Mouse (Mus musculus) stomach, embryonic 15.5 days (tissue): ENCODE results near the gene Asb16. TPM values are rescaled to one million over a fixed set of nuclear protein-coding genes. Genes with fewer than 3 reads are reported as not detected.

ENCODE experiments used
- ATAC-seq: fragments of 200-750 bp; cut with Nextera tagmentation; 2 replicates; pipeline ENCODE4 v1.8.0; 2017; ENCODE audit warnings: low read depth, moderate number of reproducible peaks, moderate TSS enrichment; ENCODE audit not compliant: insufficient read depth, low FRiP score
- H3K27ac ChIP-seq: fragments of 300-500 bp; sonication (generic); 2 replicates; pipeline ENCODE4 v1.5.1; 2015; ENCODE audit warnings: mild to moderate bottlenecking, inconsistent platforms
- H3K27me3 ChIP-seq: fragments of 300-500 bp; sonication (generic); replicated peaks from 2 replicates; pipeline ENCODE4 v1.6.1; 2015; ENCODE audit warnings: inconsistent platforms
- H3K36me3 ChIP-seq: fragments of 300-500 bp; sonication (generic); 2 replicates; pipeline ENCODE4 v1.6.1; 2015; ENCODE audit warnings: inconsistent platforms
- H3K4me1 ChIP-seq: fragments of 300-500 bp; sonication (generic); 2 replicates; pipeline ENCODE4 v1.6.1; 2015; ENCODE audit warnings: inconsistent platforms
- H3K4me2 ChIP-seq: fragments of 300-500 bp; sonication (generic); 2 replicates; pipeline ENCODE4 v1.6.1; 2015; ENCODE audit warnings: mild to moderate bottlenecking, inconsistent platforms
- H3K4me3 ChIP-seq: fragments of 300-500 bp; sonication (generic); replicated peaks from 2 replicates; pipeline ENCODE4 v1.5.1; 2015; ENCODE audit warnings: inconsistent platforms
- H3K9ac ChIP-seq: fragments of 300-500 bp; sonication (generic); 2 replicates; pipeline ENCODE4 v1.6.1; 2015; ENCODE audit warnings: inconsistent platforms
- H3K9me3 ChIP-seq: fragments of 300-500 bp; sonication (generic); 2 replicates; pipeline ENCODE4 v1.6.1; 2016; ENCODE audit warnings: inconsistent platforms
- WGBS: fragments of 180-500 bp; shearing (Covaris S2); methylation state at CpG from one replicate; pipeline ENCODE4 v1.1.7; 2015; 5-methylcytosine and 5-hydroxymethylcytosine counted together
- polyA plus RNA-seq: library from polyadenylated mRNA; unstranded; fragments of >200 nt; fragmentation: Nextera tagmentation; extraction: Ambion mirVana; gene quantifications from 2 replicates; pipeline ENCODE4 v1.2.1, GENCODE M21; 2015

Gene Asb16
- polyA plus RNA-seq, 1 experiment from 2014 or later, result not detected

DNA sequence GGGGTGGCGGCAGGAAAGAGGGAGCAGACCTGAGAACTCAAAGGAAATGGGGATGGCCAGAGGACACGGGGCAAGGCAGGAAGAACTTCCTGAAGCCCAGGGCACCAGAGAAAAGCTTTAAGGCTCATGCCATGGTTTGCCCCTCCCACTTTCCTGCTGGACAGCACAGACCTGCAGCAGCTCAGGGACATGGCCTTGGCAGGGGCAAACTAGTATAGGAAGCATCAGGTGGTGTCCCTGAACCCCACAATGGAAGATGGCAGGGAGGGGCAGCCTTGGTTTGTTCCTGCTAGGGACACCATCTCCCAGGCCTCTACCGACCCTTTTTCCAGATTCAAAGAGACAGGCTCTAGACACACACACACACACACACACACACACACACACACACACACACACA is 36.8 kb downstream of the Asb16 start:
- Histone ChIP-seq H3K4me3 (no peak overlapping the region), H3K9ac (no peak overlapping the region), H3K27me3 (no peaks in the 10 kb centered on the region), H3K27ac (no peak overlapping the region), H3K36me3 (peaks cover 24% of the 10 kb centered on the region), H3K9me3 (no peaks in the 10 kb centered on the region), H3K4me2 (no peak overlapping the region), H3K4me1 (peaks cover 16% of the 10 kb centered on the region)
- WGBS, result 53% methylated on average over 3 of the region's 3 CpGs
- ATAC-seq, result no peak

DNA sequence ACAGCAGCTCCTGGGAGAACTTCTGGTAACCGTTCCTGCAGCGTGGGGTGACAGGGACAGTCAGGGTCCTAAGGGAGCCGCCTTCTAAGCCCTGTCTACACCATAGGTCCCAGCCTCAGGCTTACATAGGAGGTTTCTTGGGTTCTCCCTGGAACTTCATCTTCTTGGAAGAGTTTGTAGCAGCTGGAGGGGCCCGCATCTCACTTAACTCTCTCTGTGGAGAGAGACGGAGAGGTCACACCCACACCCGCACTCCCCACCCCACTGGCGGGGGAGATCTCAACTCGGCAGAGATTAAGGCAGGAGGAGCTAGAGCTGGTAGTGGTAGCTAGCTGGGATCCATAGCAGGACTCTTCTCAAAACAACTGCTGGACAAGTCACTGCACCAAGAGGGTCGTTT is 39.6 kb downstream of the Asb16 start:
- no peaks in the 10 kb centered on the region for H3K27me3 ChIP-seq
- H3K4me1 ChIP-seq, result peaks cover 28% of the 10 kb centered on the region
- H3K9ac ChIP-seq, result no peak overlapping the region
- no peak for ATAC-seq
- WGBS, result 77% methylated on average over 9 of the region's 9 CpGs
- no peak overlapping the region for H3K4me3 ChIP-seq
- peaks cover 35% of the 10 kb centered on the region for H3K36me3 ChIP-seq
- H3K4me2 ChIP-seq, result no peak overlapping the region
- H3K9me3 ChIP-seq, result no peaks in the 10 kb centered on the region
- no peak overlapping the region for H3K27ac ChIP-seq

DNA sequence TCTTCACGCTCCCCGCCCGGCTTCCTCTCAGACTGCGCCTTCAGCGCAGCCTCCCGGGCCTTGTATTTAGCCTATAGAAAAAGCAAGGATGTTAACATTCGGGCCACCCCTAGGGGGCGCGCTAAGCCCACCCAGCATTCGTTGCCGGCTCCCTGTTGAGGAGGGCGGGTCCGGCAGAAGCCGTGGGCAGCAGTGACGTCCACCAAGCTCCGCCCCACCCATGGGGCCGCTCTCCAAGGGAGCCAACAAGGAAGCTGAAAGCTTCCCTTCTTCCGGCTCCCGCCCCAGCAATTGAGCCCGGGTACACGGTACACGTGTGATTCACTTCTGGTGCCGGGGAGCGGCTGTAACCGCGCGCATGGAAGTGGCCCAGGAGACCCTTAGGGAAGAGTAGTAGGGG is 40.4 kb downstream of the Asb16 start:
- peak overlapping the region; percentile 72 for H3K4me2 ChIP-seq
- H3K9ac ChIP-seq, result 0 out of 2 replicates have a peak overlapping the region, but pooled peaks have one; percentile 20
- no peaks in the 10 kb centered on the region for H3K27me3 ChIP-seq
- H3K9me3 ChIP-seq, result no peaks in the 10 kb centered on the region
- peaks cover 43% of the 10 kb centered on the region for H3K36me3 ChIP-seq
- peak overlapping the region; percentile 44 for H3K4me3 ChIP-seq
- H3K4me1 ChIP-seq, result peaks cover 28% of the 10 kb centered on the region
- H3K27ac ChIP-seq, result peak overlapping the region; percentile 70
- WGBS, result under 1% methylated on average over 27 of the region's 27 CpGs
- peak; percentile 95 for ATAC-seq

DNA sequence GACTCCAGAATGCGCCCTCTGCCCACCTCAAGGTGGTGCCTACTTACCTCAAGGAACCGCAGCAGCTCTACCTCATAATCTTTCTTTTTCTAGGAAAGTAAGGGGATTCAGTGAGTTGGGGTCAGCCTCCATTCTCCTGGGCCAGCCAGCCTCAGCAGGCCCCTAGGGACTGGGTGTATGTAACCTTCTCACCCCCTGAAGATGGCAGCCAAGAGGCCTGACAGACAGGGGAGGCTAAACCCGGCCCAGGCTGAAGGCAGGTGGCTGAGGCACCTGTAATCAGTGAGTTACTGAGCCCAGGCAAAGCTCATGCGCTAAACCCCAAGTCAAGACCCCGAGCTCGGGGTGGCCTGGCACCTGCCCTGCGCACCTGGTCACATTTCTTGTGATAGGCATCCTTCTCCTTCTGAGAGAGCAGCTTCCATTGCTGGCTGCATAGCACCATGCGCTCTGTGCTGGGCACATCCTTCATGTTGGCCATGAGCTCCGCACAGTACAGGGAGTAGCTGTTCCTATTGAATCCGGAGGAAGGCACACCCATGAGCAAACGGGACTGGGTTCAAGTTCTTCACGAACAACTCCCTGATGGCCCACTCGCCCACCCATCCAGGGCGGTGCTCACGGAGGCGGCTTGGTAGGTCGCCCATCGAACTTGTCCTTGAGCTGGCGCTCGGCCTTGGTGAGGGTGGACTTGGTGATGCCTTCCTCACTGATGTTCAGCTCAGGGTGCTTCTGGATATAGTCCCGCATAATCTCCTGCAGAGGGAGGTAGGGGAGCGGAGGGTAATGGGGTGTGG is 41.5 kb downstream of the Asb16 start:
- Histone ChIP-seq H3K27ac (0 out of 2 replicates have a peak overlapping the region, but pooled peaks have one; percentile 70), H3K4me1 (peaks cover 28% of the 10 kb centered on the region), H3K9me3 (no peaks in the 10 kb centered on the region), H3K4me2 (peak overlapping the region; percentile 72), H3K36me3 (peaks cover 45% of the 10 kb centered on the region), H3K27me3 (no peaks in the 10 kb centered on the region), H3K9ac (0 out of 2 replicates have a peak overlapping the region, but pooled peaks have one; percentile 20), H3K4me3 (peak overlapping the region; percentile 44)
- WGBS, result 84% methylated on average over 22 of the region's 22 CpGs
- no peak for ATAC-seq

DNA sequence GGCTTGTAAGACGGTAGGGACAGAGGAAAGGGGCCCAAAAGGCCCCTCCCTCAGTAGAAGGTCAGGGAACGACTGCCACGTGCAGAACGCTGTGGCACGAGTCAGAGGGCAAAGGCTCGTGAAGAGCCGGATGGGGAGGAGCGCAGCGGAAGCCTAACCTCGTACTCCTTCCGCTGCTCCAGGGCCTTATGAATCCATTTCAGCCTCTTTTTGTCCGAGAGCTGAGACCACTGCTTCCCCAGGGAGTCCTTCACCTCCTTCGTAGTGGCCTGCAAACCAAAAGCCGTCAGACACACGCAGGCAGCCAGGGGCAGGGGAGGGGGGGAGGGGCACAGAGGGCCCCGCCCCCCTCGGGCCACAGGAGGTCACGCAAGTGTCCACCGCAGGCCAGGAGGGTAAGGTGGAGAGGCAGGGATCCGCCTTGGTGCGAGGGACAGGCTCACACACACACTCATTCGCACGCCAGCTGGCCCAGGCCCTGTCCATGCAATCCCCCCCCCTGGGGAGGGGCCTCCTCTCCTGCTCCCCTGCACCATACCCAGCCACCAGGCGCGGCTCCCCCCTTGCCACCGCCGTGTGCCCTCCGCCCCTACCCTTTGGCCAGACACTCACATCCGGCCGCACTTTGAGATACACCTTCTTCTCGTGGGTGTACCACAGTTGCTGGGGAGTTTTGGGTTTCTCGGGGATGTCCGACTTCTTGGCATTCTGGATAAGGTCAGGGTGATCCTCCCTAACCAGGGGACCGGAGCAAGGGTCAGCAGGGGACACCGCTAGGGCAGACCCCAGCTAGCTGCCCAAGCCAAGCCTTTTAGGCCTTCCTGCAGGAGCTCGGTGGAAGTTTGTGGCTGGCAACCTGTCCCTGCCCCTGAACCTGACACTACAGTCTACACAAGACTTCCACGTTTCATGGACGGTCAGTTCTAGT is 42.5 kb downstream of the Asb16 start:
- Histone ChIP-seq H3K27me3 (no peaks in the 10 kb centered on the region), H3K4me1 (peaks cover 32% of the 10 kb centered on the region), H3K9ac (no peak overlapping the region), H3K9me3 (no peaks in the 10 kb centered on the region), H3K4me3 (0 out of 2 replicates have a peak overlapping the region, but pooled peaks have one; percentile 7), H3K36me3 (peaks cover 43% of the 10 kb centered on the region), H3K27ac (no peak overlapping the region), H3K4me2 (no peak overlapping the region; the same call in 1 of the 2 replicates)
- ATAC-seq, result no peak
- WGBS, result 45% methylated on average over 37 of the region's 38 CpGs

DNA sequence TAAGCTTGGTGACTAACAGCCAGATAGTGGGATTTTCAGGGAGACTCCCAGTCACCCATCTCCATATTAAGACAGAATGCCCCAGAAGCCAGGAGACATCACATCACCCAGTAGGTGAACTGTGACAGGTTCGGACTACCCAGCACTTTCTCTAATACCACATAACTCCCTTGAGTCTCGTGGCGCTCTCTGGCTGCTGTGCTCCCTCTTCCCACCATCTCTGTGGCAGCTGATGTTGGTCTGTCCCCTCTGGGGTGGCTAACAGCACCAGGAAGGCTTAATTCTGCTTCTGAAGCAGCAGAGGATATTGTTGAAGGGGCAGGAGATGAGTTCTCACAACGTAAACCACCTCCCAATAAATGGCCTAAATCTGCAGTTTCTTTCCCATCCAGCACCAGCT is 43.4 kb downstream of the Asb16 start:
- WGBS, result 87% methylated on average over 4 of the region's 4 CpGs
- Histone ChIP-seq H3K27ac (no peak overlapping the region), H3K27me3 (no peaks in the 10 kb centered on the region), H3K4me3 (no peak overlapping the region), H3K9ac (no peak overlapping the region), H3K36me3 (peaks cover 34% of the 10 kb centered on the region), H3K4me1 (peaks cover 36% of the 10 kb centered on the region), H3K9me3 (no peaks in the 10 kb centered on the region), H3K4me2 (no peak overlapping the region)
- no peak for ATAC-seq

DNA sequence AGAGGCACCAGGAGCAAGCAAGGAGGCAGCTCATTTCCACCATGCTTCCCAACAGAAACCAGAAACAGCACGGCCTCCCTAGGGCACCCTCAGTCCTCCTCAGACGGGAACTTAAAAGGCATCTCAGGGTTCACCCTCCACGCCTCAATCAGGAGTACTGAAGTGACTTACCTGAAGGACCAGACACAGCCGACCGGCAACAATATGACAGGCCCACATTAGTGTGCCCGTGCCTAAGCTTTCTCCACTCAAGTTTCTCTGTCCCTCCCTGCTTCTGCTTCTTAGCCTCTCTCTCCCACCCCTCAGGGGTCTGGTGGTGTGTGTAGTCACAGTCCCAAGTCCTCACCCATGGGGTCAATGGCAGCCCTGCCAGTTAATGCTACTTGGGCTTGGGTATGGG is 44.0 kb downstream of the Asb16 start:
- WGBS, result 85% methylated on average over 6 of the region's 6 CpGs
- Histone ChIP-seq H3K9ac (no peak overlapping the region), H3K27me3 (no peaks in the 10 kb centered on the region), H3K4me1 (peaks cover 36% of the 10 kb centered on the region), H3K36me3 (peaks cover 28% of the 10 kb centered on the region), H3K4me2 (no peak overlapping the region), H3K4me3 (no peak overlapping the region), H3K9me3 (no peaks in the 10 kb centered on the region), H3K27ac (no peak overlapping the region)
- ATAC-seq, result no peak

DNA sequence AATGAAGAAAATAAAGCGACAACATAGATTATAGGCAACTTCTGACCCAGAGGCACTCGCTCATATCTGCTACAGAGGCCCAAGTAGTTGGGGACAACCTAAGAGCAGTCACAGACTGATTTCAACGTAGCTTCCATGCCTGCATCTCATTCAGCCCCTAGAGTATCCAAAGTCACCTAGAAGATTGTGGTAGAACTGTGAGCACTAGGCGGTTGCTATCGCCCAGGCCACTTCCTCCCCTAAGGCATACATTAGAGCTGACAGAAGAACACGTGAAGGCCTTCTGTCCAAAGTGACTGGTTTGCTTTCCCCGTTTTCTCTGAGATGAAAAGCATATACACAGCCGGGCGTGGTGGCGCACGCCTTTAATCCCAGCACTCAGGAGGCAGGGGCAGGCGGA is 45.8 kb downstream of the Asb16 start:
- 81% methylated on average over 12 of the region's 12 CpGs for WGBS
- H3K4me2 ChIP-seq, result no peak overlapping the region
- peaks cover 21% of the 10 kb centered on the region for H3K36me3 ChIP-seq
- no peak for ATAC-seq
- H3K9ac ChIP-seq, result no peak overlapping the region
- H3K4me1 ChIP-seq, result peaks cover 31% of the 10 kb centered on the region
- no peaks in the 10 kb centered on the region for H3K27me3 ChIP-seq
- H3K9me3 ChIP-seq, result no peaks in the 10 kb centered on the region
- no peak overlapping the region for H3K27ac ChIP-seq
- H3K4me3 ChIP-seq, result no peak overlapping the region

DNA sequence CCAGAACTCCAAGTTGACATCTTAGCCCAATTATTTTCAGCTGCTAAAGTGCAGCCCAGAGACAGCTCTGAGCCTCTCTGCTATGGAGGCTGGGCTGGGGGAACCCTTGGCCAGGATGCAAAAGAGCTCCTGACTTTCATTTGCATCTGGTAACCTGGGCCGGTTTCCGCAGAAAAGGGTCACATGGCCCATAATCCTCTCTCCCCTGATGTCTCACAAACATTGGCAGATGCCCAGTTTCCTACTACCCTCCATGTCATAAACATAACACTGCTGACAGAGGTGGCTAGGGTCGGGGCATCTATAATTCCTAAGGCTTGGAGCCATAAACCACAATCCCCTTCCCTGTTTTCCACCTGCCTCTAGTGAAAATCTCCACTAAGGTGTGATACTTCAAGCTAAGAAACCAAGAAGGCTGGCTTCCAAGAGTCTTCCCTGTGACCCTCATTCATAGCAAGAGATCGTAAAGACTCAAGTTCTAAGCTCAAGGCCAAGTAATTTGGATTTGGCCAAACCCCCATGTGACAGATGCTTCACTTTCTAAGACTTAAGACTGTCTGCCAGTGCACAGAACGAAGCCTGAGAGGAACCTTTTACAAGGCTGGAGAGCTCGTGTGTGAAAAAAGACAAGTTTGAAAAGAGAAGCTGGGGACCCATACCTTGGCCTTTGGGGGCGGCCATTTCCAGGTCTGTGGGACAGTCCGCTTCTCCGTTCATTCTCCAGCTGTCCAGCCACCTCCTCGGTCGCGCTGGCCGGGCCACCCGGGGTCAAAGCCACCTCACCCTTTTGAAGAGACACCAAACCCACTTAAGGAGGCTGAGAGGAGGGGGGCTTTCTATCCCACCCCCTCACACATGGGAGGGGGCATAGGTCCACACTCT is 47.4 kb downstream of the Asb16 start:
- 13% methylated on average over 14 of the region's 14 CpGs for WGBS

DNA sequence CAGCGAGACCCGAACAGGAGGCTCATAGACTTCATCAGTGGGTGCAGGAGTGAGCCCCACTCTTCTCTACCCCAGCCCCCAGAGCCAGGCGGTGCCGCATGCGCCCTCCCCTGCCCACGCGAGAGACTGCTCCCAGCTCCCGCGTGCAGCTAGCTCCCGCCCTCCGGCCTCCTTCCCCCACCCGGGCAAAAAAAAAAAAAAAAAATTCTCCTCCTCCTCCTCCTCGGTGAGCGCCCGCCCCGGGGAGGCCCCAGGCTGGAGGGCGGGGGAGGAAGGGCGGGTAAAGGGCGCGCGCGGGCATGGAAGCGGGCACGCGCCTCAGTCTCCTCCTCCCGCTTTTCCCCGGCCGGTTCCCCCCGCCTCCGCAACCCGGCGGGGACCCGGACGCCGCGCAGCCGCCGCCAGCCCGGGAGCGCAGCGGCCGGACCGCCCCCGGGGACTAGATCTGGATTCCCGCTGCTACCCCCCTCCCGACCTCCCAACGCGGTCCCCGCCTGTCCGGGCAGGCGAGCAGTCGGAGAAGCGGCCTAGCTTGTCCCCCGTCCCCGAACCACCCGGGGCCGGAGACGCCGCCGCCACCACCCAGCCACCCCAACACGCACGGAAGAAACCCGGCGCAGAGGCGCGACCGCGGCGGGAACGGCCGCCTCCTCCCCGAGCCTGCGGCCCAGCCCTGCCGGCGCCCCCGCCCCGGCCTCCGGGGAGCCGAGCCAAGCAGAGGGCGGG is 48.2 kb downstream of the Asb16 start:
- Histone ChIP-seq H3K9ac (peak overlapping the region; percentile 100), H3K4me2 (peak overlapping the region; percentile 92), H3K4me1 (peaks cover 19% of the 10 kb centered on the region), H3K27me3 (no peaks in the 10 kb centered on the region), H3K4me3 (peak overlapping the region; percentile 97), H3K9me3 (no peaks in the 10 kb centered on the region), H3K27ac (peak overlapping the region; percentile 99), H3K36me3 (peaks cover 17% of the 10 kb centered on the region)
- WGBS, result under 1% methylated on average over 47 of the region's 80 CpGs
- peak; percentile 54 for ATAC-seq

More for the DNA sequence above, 47.4 kb downstream of the Asb16 start:
- H3K4me3 ChIP-seq, result peak overlapping the region; percentile 97
- peak overlapping the region; percentile 92 for H3K4me2 ChIP-seq
- no peaks in the 10 kb centered on the region for H3K9me3 ChIP-seq
- H3K4me1 ChIP-seq, result peaks cover 23% of the 10 kb centered on the region
- peaks cover 17% of the 10 kb centered on the region for H3K36me3 ChIP-seq
- ATAC-seq, result no peak
- no peaks in the 10 kb centered on the region for H3K27me3 ChIP-seq
- H3K27ac ChIP-seq, result peak overlapping the region; percentile 79
- 0 out of 2 replicates have a peak overlapping the region, but pooled peaks have one; percentile 3 for H3K9ac ChIP-seq
